Mouse (Mus musculus) CH12.LX (cell line): ENCODE data around the gene Sim1. TPM values are rescaled to one million over a fixed set of nuclear protein-coding genes. Genes with fewer than 3 reads are reported as not detected.

ENCODE experiments used
- DNase-seq: peaks from one replicate; pipeline ENCODE4 v3.0.0-alpha.2; 2013; ENCODE audit errors: extremely low read depth
- H3K27ac ChIP-seq: 2 replicates; pipeline ENCODE4 v1.5.1; 2012; ENCODE audit warnings: low read depth, mild to moderate bottlenecking, control low read depth, moderate library complexity; ENCODE audit not compliant: insufficient read depth
- H3K27me3 ChIP-seq: replicated peaks from 2 replicates; pipeline ENCODE3; 2012; ENCODE audit warnings: inconsistent platforms
- H3K36me3 ChIP-seq, 2 experiments: replicated peaks in 1 of 2; 2 replicates each; pipeline versions ENCODE3 to v1.6.1; 2012; ENCODE audit warnings: inconsistent platforms in 1 of 2, low read length in 1 of 2, mild to moderate bottlenecking in 1 of 2, mixed read lengths in 1 of 2, moderate library complexity in 1 of 2; ENCODE audit not compliant: control insufficient read depth in 1 of 2, insufficient read depth in 1 of 2
- H3K4me1 ChIP-seq, 2 experiments: 2 replicates each; pipeline ENCODE4 v1.6.1; 2012; ENCODE audit warnings: inconsistent platforms in 1 of 2, moderate library complexity in 1 of 2; ENCODE audit not compliant: insufficient read depth in 2 of 2, control insufficient read depth in 1 of 2
- H3K4me2 ChIP-seq: 2 replicates; pipeline ENCODE4 v1.6.1; 2012; ENCODE audit warnings: low read depth, mild to moderate bottlenecking, control low read depth; ENCODE audit not compliant: poor library complexity, insufficient read depth, severe bottlenecking
- H3K4me3 ChIP-seq, 3 experiments: fragments of 150-350 bp in 1 of 3; sonication (generic) in 1 of 3; replicated peaks in 1 of 3; 2 replicates each; pipeline versions ENCODE3 to v1.5.1; 2011 to 2012; ENCODE audit warnings: low read depth in 2 of 3, low read length in 2 of 3, mild to moderate bottlenecking in 2 of 3, moderate library complexity in 2 of 3, control low read depth in 1 of 3, improper control_type of control experiment in 1 of 3, inconsistent platforms in 1 of 3, mixed read lengths in 1 of 3; ENCODE audit not compliant: poor library complexity in 1 of 3
- H3K79me2 ChIP-seq: replicated peaks from 2 replicates; pipeline ENCODE4 v1.6.1; 2012; ENCODE audit warnings: mild to moderate bottlenecking, moderate library complexity; ENCODE audit not compliant: control insufficient read depth, poor library complexity, insufficient read depth, severe bottlenecking; ENCODE audit errors: extremely low read depth
- H3K9ac ChIP-seq: 2 replicates; pipeline ENCODE4 v1.6.1; 2012; ENCODE audit warnings: low read depth, mild to moderate bottlenecking, control low read depth, moderate library complexity; ENCODE audit not compliant: insufficient read depth
- H3K9me3 ChIP-seq: replicated peaks from 2 replicates; pipeline ENCODE3; 2012; ENCODE audit warnings: low read length, inconsistent platforms, mixed read lengths
- BHLHE40 ChIP-seq: IDR thresholded peaks from 2 replicates; pipeline ENCODE4 v1.6.1; 2011; ENCODE audit warnings: mild to moderate bottlenecking, low read depth, low read length, improper control_type of control experiment
- CHD1 ChIP-seq: IDR thresholded peaks from 2 replicates; pipeline ENCODE4 v1.6.1; 2012; ENCODE audit warnings: low read depth, low read length, improper control_type of control experiment, inconsistent platforms
- CHD2 ChIP-seq: IDR thresholded peaks from 2 replicates; pipeline ENCODE4 v1.6.1; 2011; ENCODE audit warnings: low read length, improper control_type of control experiment
- CTCF ChIP-seq, 2 experiments: IDR thresholded peaks in 1 of 2; conservative IDR thresholded peaks in 1 of 2; 2 replicates each; pipeline ENCODE4 v1.5.1; 2011 to 2012; ENCODE audit warnings: low read depth in 2 of 2, low read length in 2 of 2, improper control_type of control experiment in 1 of 2, inconsistent platforms in 1 of 2, mild to moderate bottlenecking in 1 of 2, moderate library complexity in 1 of 2
- E2F4 ChIP-seq: IDR thresholded peaks from 2 replicates; pipeline ENCODE4 v1.6.1; 2011; ENCODE audit warnings: low read depth, low read length, improper control_type of control experiment; ENCODE audit not compliant: insufficient replicate concordance
- ETS1 ChIP-seq: conservative IDR thresholded peaks from 2 replicates; pipeline ENCODE4 v1.6.1; 2012; ENCODE audit warnings: low read depth, mild to moderate bottlenecking, inconsistent platforms, low read length, improper control_type of control experiment, moderate library complexity
- GABPA ChIP-seq: IDR thresholded peaks from 2 replicates; pipeline ENCODE4 v1.6.1; 2012; ENCODE audit warnings: low read depth, low read length, improper control_type of control experiment, inconsistent platforms; ENCODE audit not compliant: insufficient replicate concordance
- JUND ChIP-seq: conservative IDR thresholded peaks from 2 replicates; pipeline ENCODE4 v1.6.1; 2011; ENCODE audit warnings: low read depth, low read length, improper control_type of control experiment
- KAT2A ChIP-seq: IDR thresholded peaks from 2 replicates; pipeline ENCODE4 v1.6.1; 2012; ENCODE audit warnings: low read length, improper control_type of control experiment, inconsistent platforms; ENCODE audit not compliant: insufficient replicate concordance
- MAFK ChIP-seq: IDR thresholded peaks from 2 replicates; pipeline ENCODE4 v1.6.1; 2011; ENCODE audit warnings: low read length, improper control_type of control experiment; ENCODE audit not compliant: insufficient replicate concordance
- MAZ ChIP-seq: IDR thresholded peaks from 2 replicates; pipeline ENCODE4 v1.6.1; 2012; ENCODE audit warnings: low read depth, mild to moderate bottlenecking, inconsistent platforms, low read length, improper control_type of control experiment, moderate library complexity
- NELFE ChIP-seq: IDR thresholded peaks from 2 replicates; pipeline ENCODE4 v1.6.1; 2011; ENCODE audit warnings: low read depth, low read length, improper control_type of control experiment
- PAX5 ChIP-seq: IDR thresholded peaks from 2 replicates; pipeline ENCODE4 v1.6.1; 2012; ENCODE audit warnings: low read length, inconsistent platforms, mixed read lengths
- POLR2A ChIP-seq: IDR thresholded peaks from 2 replicates; pipeline ENCODE4 v1.6.1; 2011; ENCODE audit warnings: low read depth, mild to moderate bottlenecking, improper control_type of control experiment, low read length
- POLR2AphosphoS2 ChIP-seq: IDR thresholded peaks from 2 replicates; pipeline ENCODE4 v1.6.1; 2011; ENCODE audit warnings: low read depth, low read length, improper control_type of control experiment
- RCOR1 ChIP-seq: conservative IDR thresholded peaks from 2 replicates; pipeline ENCODE4 v1.6.1; 2012; ENCODE audit warnings: low read depth, mild to moderate bottlenecking, inconsistent platforms, low read length, improper control_type of control experiment
- SIN3A ChIP-seq: IDR thresholded peaks from 2 replicates; pipeline ENCODE4 v1.6.1; 2012; ENCODE audit warnings: low read length, improper control_type of control experiment, inconsistent platforms
- TCF12 ChIP-seq: IDR thresholded peaks from 2 replicates; pipeline ENCODE4 v1.6.1; 2014; ENCODE audit warnings: low read depth, mild to moderate bottlenecking, inconsistent platforms, low read length, improper control_type of control experiment
- UBTF ChIP-seq: IDR thresholded peaks from 2 replicates; pipeline ENCODE4 v1.6.1; 2012; ENCODE audit warnings: low read depth, mild to moderate bottlenecking, inconsistent platforms, low read length, improper control_type of control experiment, moderate library complexity
- ZKSCAN1 ChIP-seq: IDR thresholded peaks from 2 replicates; pipeline ENCODE4 v1.6.1; 2012; ENCODE audit warnings: low read depth, inconsistent platforms, low read length, improper control_type of control experiment, borderline replicate concordance
- dilution Hi-C: fragments of 300-500 bp; cut with MboI; formaldehyde crosslinking; loops from 2 replicates; pipeline ENCODE4 v1.14.3; 2020; ENCODE audit warnings: low sequenced_read_pairs; ENCODE audit not compliant: extremely low pct_unique_long_range_greater_than_20kb, extremely low pct_ligation_motif_present
- in situ Hi-C: fragments of 300-500 bp; cut with MboI; formaldehyde crosslinking; loops from 3 replicates; pipeline ENCODE4 v1.14.3; 2019; ENCODE audit warnings: low sequenced_read_pairs, low pct_ligation_motif_present, low pct_unique_long_range_greater_than_20kb, mixed read lengths
- polyA plus RNA-seq: library from polyadenylated mRNA; unstranded; fragments of >175 nt; gene quantifications from 2 replicates; pipeline ENCODE4 v1.2.1, GENCODE M21; 2012; ENCODE audit warnings: low read depth; ENCODE audit not compliant: insufficient read length
- total RNA-seq, 2 experiments: library from RNA; depleted of rRNA; stranded (reverse); fragments of 300-350 nt in 1 of 2; fragments of >200 nt in 1 of 2; gene quantifications; 2 replicates each; pipeline ENCODE4 v1.2.3; 2012 to 2014

Sim1 gene
- total and polyA plus RNA-seq, 3 experiments, result 0.03 to 0.07 (median 0.04) TPM

GRCm38 (mm10) chr10:51023308-51024279 lies 129.0 kb downstream of the Sim1 start:
- TF ChIP-seq ZKSCAN1 (no peak), CHD1 (no peak), E2F4 (no peak), CTCF (conservative IDR thresholded peaks at IDR 0.05 in 1 of 2, IDR thresholded peaks at IDR 0.05 in 1 of 2; ENCODE audit: low read depth in 2 of 2, low read length in 2 of 2) (no peak), PAX5 (no peak), MAFK (no peak), SIN3A (no peak), ETS1 (no peak), JUND (no peak), POLR2AphosphoS2 (no peak), NELFE (no peak), MAZ (no peak), GABPA (no peak), TCF12 (no peak), CHD2 (no peak), POLR2A (no peak), BHLHE40 (no peak), UBTF (no peak), KAT2A (no peak), RCOR1 (no peak)

More at GRCm38 (mm10) chr10:51023308-51024279, 129.0 kb downstream of the Sim1 start:
- no peak overlapping the region for H3K4me2 ChIP-seq
- H3K4me1 ChIP-seq, result peaks cover 0 to 9% of the 10 kb centered on the region in 2 experiments; a peak in 2 of 4 replicates
- H3K79me2 ChIP-seq, result no peaks in the 10 kb centered on the region
- no peak overlapping the region for H3K9ac ChIP-seq
- no peaks in the 10 kb centered on the region for H3K9me3 ChIP-seq
- in situ Hi-C loops (no loop called here), dilution Hi-C loops (no loop called here)
- no peak overlapping the region for H3K4me3 ChIP-seq
- H3K36me3 ChIP-seq, result no peaks in the 10 kb centered on the region
- no peak for DNase-seq
- H3K27ac ChIP-seq, result no peak overlapping the region
- H3K27me3 ChIP-seq, result no peaks in the 10 kb centered on the region
